Mouse (Mus musculus): ENCODE data around the gene Sp110.
"Not testable (repeated sequence)": the region's sequence is repeated elsewhere in the genome, so short reads cannot be mapped to it uniquely, and the experiment has no call there.

DNA sequence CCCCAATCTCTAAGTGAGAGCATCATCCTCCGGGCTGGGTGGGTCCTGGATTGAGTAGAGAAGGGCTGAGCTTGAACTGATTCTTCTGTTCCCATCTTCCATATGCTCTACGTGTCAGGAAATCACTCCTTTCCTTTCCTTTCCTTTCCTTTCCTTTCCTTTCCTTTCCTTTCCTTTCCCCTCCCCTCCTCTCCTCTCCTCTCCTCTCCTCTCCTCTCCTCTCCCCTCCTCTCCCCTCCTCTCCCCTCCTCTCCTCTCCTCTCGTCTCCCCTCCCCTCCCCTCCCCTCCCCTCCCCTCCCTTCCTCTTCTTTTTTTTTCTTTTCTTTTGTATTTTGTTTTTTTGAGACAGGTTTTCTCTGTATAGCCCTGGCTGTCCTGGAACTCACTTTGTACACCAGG is 23.2 kb downstream of the Sp110 start, which contains the start of gene G530012D18Rik:
- TF ChIP-seq POLR2A (IDR thresholded peaks at IDR 0.05; ENCODE audit: insufficient read length, low read depth); SRF (IDR thresholded peaks at IDR 0.05; ENCODE audit: control insufficient read depth, insufficient read length, low read depth); MYOG (IDR thresholded peaks at IDR 0.05; ENCODE audit: control insufficient read depth in 1 of 3, insufficient read depth in 1 of 3, insufficient read length in 2 of 3, low read depth in 2 of 3); E2F4 (IDR thresholded peaks at IDR 0.05; ENCODE audit: insufficient read depth); MAX (IDR thresholded peaks at IDR 0.05; ENCODE audit: low read depth); TCF12 (IDR thresholded peaks at IDR 0.05; ENCODE audit: insufficient read depth, poor library complexity, severe bottlenecking); USF1 (IDR thresholded peaks at IDR 0.05; ENCODE audit: low read depth); REST (IDR thresholded peaks at IDR 0.05; ENCODE audit: insufficient read depth, insufficient read length); MYOD1 (IDR thresholded peaks at IDR 0.05; ENCODE audit: control insufficient read depth in 1 of 3, insufficient read length in 2 of 3, low read depth in 2 of 3): not testable (repeated sequence)
